Mouse (Mus musculus): ENCODE results near the gene Dnaja1. TPM values are rescaled to one million over a fixed set of nuclear protein-coding genes. Genes with fewer than 3 reads are reported as not detected.

Gene Dnaja1
- polyA plus RNA-seq, 1 experiment from 2014 or later: 261 TPM

DNA sequence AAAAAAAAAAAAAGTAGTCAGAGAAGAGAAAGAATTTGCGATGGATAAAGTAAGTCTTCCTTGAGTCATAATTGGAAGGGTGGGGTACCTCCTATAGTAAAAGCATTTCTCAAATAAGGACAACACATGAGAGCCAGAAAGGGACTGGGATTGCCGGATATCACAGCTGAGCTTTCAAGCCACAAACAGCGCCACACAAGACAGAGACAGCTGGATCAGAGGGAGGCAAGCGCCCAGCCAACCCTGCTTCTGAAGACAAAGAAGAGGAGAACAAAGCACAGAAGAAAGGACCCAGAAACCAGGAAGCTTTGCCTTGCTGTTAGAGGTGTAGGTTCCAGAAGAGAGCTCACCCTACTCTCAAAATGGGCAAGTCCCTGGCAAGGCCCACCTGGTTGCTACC lies 64.6 kb downstream of the Dnaja1 start:
- H3K9ac ChIP-seq: no peak overlapping the region
- no peaks in the 10 kb centered on the region for H3K9me3 ChIP-seq (replicated peaks)
- no peak overlapping the region for H3K4me3 ChIP-seq
- no peak for ATAC-seq
- no peaks in the 10 kb centered on the region for H3K36me3 ChIP-seq
- 78% methylated on average over 4 of the region's 4 CpGs for WGBS (ENCODE audit: insufficient replicate concordance)
- peaks cover 19% of the 10 kb centered on the region for H3K4me1 ChIP-seq
- H3K4me2 ChIP-seq: no peak overlapping the region
- no peak overlapping the region for H3K27ac ChIP-seq
- no peaks in the 10 kb centered on the region for H3K27me3 ChIP-seq (replicated peaks)

MicroRNAs encoded within 50 kb of the gene (microRNA counts, 519-probe panel; counts per million panel counts)
- microRNA mmu-miR-207: 582 counts per million, percentile 70 among the panel's probes with 10 or more counts

Small RNA genes lying within 50 kb of the gene (microRNA-seq; reads per million reads assigned to microRNA genes)
- not detected for gene Mir207

Other genes with a start within 250 kb of the Dnaja1 start
- gene Tmem215, start 250.0 kb upstream of the Dnaja1 start, polyA plus RNA-seq (2016; fragmentation: Nextera tagmentation; extraction: Ambion mirVana): 0.12 and 0.35 TPM in 2 replicates
- 13.8 and 15.2 TPM in 2 replicates for gene Aptx, start 19.0 kb upstream of the Dnaja1 start, polyA plus RNA-seq (2016; fragmentation: Nextera tagmentation; extraction: Ambion mirVana)
- 107 and 112 TPM in 2 replicates for gene Smu1, start 35.8 kb downstream of the Dnaja1 start, polyA plus RNA-seq (2016; fragmentation: Nextera tagmentation; extraction: Ambion mirVana)
- 39.6 and 40.0 TPM in 2 replicates for gene B4galt1, start 131.9 kb downstream of the Dnaja1 start, polyA plus RNA-seq (2016; fragmentation: Nextera tagmentation; extraction: Ambion mirVana)
- gene Spink4, start 197.9 kb downstream of the Dnaja1 start, polyA plus RNA-seq (2016; fragmentation: Nextera tagmentation; extraction: Ambion mirVana): 0.58 TPM in 1 of 2 replicates, not detected in the other
- gene Bag1, start 226.1 kb downstream of the Dnaja1 start, polyA plus RNA-seq (2016; fragmentation: Nextera tagmentation; extraction: Ambion mirVana): 185 and 192 TPM in 2 replicates
- 48.6 and 48.7 TPM in 2 replicates for gene Chmp5, start 226.3 kb downstream of the Dnaja1 start, polyA plus RNA-seq (2016; fragmentation: Nextera tagmentation; extraction: Ambion mirVana)
- gene Nfx1, start 248.8 kb downstream of the Dnaja1 start, polyA plus RNA-seq (2016; fragmentation: Nextera tagmentation; extraction: Ambion mirVana): 53.5 and 55.7 TPM in 2 replicates